Mouse (Mus musculus) urinary bladder, postnatal 10 days (tissue): ENCODE data around the gene P3h1.
"Not testable (repeated sequence)": the region's sequence is repeated elsewhere in the genome, so short reads cannot be mapped to it uniquely, and the experiment has no call there.

Experiments used
- DNase-seq: peaks from one replicate; pipeline ENCODE4 v3.0.0; 2022; ENCODE audit warnings: low spot score

The P3h1 gene

DNA sequence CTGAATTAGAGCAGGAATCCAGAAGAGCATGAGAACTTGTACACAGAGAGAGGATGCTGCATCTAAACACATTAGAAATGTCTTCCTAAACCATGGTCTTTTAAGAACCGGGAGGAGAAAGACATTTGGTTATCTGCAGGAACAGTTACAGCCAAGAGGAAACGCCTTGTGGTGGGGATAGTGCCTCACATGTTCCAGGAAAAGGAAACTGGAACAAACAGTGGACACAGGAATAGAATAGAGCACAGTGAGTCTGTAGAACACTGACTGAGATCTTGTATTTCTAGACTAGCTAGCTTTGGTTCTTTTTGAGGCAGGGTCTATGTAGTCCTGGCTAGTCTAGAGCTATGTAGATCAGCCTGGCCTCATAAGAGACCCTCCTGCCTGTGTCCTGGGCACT lies 42.5 kb downstream of the P3h1 start:
- DNase-seq, result no peak

- no peak for DNase-seq
Observed at GRCm38 (mm10) chr4:119275726-119276125, 43.0 kb downstream of the P3h1 start.

DNA sequence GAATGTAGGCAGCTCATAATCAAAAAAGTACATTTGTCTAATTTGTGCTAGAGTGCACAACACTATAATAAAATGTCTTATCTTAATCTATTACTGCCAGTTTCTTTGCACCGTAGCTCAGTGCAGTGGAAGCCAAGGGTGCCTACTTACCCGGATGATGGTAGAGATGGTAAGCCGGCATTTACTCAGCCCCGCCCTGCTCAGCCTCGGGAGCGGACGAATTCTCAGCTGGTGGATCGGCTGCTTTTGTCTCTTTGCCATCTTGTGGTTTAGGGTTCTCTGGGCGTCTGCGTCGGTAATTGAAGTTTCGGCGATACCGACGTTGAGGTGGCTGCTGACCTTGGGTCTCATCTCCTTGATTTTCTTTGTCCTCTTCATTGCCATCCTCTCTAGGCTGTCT lies 46.1 kb downstream of the P3h1 start:
- DNase-seq, result not testable (repeated sequence)

DNA sequence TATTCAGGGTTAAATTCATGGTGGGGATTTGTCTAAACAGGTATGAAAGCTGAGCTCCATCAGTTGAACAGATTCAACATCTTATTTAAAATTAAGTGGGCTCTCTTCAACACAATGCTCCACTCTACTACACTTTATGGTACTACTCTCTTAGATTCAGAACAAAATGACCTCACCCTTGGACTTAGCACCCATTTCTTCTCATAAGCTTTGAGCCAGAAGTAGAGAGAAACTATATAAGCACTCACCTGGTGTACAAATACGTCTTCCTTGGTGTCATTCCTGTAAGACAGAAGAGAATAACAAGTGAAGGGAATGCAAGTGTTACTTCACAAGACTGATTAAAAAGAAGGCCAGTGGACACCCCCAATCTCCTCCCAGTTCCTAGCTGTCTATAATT lies 52.1 kb downstream of the P3h1 start:
- no peak for DNase-seq

GRCm38 (mm10) chr4:119285336-119285735 lies 52.6 kb downstream of the P3h1 start:
- no peak for DNase-seq

- no peak for DNase-seq
Observed at GRCm38 (mm10) chr4:119291921-119292320, 59.2 kb downstream of the P3h1 start.

DNA sequence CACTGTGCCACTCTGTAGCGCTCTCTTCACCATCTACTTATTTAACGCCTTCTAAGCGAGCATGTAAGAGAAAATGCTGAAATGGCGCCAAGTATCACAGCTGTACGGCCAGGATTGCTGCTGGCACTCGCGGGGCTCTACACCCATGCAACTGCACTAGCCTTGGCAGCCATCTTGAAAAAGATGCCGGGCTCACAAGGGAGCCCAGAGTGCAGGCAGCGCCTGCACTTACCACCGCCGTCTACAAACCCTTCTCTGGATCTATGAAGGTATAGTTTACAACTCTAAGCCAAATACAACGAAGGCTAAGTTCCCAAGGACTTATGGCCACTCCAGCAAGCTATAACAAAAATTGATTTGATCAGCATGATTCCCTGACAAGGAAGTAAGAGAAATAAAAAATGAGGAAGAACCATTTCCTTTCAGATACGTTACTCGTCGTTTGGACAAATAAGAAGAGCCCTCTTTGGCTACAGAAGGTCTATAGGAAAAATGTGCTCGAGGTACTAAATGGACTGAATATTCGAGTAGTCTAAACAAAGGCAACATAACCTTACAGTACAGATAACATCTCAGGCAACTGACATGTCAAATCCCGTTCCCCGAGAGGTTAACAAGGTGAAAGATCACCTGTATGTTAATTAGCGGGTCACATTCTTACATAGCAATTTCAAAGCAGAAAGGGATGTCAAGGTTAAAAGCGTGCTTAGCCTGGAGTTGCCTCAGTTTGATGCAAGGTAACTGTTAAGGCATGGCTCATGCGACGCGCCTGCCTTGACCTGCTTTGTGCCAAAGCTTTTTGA lies 60.3 kb downstream of the P3h1 start:
- no peak for DNase-seq

GRCm38 (mm10) chr4:119293574-119294258 lies 61.0 kb downstream of the P3h1 start:
- DNase-seq, result no peak

- peak; percentile 100 for DNase-seq
Observed at GRCm38 (mm10) chr4:119294415-119295133, 61.9 kb downstream of the P3h1 start, which contains the start of gene Ybx1. Gene Ybx1, minus strand, starts transcription at chr4:119294604.

DNA sequence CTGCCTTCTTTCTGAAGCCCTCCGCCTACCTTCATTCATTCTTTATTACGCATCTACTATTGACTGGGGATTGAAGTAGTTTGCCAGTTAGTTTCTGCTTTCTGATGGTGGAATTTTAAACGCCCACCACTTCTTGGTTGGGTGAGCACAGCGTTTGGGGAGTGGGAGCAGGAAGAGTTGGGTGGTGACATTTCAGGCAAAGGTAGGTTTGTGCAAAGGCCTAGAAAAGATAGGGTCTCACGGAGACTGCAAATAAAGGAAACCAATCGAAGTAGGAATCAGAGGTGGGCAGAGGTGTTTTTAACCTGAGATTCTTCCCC lies 62.4 kb downstream of the P3h1 start:
- DNase-seq, result no peak

- no peak for DNase-seq
Observed at GRCm38 (mm10) chr4:119297361-119297760, 64.6 kb downstream of the P3h1 start.
